Mouse (Mus musculus): ENCODE data around the gene Mpp4.

Mpp4 gene

DNA sequence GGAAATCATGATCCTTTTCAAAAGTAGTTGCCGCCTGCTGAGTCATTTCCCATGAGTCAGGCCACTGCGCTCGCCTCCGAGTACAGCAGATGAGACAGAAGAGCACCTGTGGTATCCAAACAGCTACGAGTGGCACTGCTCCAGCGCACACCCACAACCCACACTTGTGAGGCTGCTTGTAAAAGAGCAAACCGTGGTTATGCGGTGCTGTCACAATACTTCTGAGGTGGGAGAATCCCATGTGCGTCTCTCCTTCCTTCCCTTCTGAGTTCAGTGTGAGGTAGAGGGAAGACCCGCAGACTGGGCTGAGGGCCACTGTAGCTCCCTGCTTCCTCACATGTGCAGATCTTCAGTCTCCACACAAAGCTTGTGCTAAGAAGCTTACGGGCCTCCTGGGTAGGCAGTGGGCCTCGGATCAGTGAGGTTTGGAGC, at the start of gene Mpp4:
TSS of gene Mpp4 (minus strand) at position 360 of the 432 bp plus-strand sequence.
- DNase-seq (ENCODE audit: low read depth, low spot score): no peak

GRCm38 (mm10) chr1:59212951-59213350, 49.8 kb upstream of the Mpp4 start:
- DNase-seq (ENCODE audit: low read depth, low spot score): no peak

DNA sequence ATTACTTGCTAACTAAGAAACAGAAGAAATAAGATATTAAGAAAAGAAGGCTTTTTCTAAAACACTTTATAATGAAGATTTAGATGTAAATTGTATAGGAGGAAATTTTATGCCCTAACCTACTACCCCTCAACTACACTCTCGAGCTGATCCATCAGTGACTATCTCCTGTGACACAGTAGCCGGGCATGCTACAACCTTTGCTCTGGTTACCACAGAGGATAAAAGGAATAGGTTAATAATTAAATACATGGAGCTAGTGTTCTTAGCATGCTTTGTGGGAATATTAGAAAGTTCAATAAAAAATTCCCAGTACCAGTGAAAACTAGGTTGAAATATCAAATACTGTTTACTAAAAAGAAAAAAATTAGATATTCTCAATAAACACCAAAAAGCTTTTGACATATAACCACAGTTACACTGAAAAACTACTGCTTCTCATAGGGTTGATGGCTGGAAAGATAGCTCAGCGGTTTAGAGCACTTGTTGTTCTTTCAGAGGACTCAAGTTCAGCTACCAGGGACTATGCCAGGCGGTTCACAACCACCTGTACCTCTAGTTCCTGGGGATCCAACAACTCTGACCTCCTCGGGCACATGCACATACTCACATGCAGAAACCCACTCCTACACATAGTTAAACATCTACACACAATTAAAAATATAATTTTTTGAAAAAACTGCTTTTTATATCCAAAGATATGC, 49.0 kb upstream of the Mpp4 start:
- DNase-seq (ENCODE audit: low read depth, low spot score): no peak

DNA sequence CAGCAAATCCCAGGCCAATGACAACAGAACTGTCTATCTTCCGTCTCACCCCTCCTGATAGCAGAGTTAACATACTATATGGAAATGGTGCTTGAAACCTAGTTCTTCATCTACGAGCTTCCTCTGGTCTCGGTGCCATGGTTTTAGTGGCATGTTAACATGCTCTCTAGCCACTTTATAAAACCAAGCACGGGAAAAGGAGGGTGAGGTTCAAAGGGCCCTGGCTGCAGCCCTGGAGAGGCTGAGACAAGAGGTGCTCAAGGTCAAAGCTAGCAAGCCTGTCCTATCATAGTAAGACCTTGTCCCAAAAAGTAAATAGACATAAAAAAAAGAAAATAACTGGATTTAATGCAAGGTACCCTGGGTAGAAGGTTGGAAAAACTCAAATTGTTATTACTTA, 48.5 kb upstream of the Mpp4 start:
- DNase-seq (ENCODE audit: low read depth, low spot score): no peak

GRCm38 (mm10) chr1:59208331-59208730, 45.1 kb upstream of the Mpp4 start:
- no peak for DNase-seq (ENCODE audit: low read depth, low spot score)

DNA sequence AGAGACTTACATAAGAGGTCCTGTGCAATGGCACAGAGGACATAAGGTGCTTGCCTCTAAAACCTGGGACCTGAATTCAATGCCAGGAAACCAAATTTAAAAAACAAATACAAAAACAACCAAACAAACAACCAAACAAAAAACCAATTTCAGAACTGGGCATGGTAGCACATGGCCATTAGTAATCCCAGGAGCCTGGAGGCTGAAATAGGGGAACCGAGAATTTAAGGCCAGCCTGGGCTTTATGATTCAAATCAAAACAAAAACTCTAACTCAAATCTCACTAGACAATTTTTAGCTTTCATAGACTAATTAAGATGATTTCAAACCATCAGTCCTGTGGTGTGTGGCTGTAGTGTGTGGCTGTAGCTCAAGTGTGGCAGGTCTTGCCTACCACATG, 41.3 kb upstream of the Mpp4 start:
- DNase-seq (ENCODE audit: low read depth, low spot score): peak; percentile 82

GRCm38 (mm10) chr1:59202367-59202766, 39.2 kb upstream of the Mpp4 start:
- DNase-seq (ENCODE audit: low read depth, low spot score): peak; percentile 25

- no peak for DNase-seq (ENCODE audit: low read depth, low spot score)
Observed at GRCm38 (mm10) chr1:59201561-59201960, 38.4 kb upstream of the Mpp4 start.

- no peak for DNase-seq (ENCODE audit: low read depth, low spot score)
Observed at GRCm38 (mm10) chr1:59200960-59201359, 37.8 kb upstream of the Mpp4 start.

DNA sequence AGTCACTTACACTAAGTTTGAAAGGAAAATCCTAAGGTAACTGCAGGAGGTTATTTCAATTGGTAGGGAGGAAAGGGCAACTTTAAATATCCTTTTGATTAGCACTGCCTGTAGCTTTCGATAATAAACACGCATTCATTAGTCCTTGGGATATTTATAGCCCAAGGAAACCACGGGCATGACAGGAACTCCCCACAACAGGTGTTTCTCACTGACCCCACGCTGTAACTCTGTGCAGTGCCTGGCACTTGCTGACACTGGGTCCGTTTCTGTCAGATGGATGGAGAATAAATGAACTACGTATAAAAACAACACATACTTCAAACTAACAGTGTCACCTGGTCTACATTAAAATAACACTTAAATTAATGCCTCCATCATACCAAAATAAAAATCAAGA, 31.8 kb upstream of the Mpp4 start:
- DNase-seq (ENCODE audit: low read depth, low spot score): peak; percentile 37

DNA sequence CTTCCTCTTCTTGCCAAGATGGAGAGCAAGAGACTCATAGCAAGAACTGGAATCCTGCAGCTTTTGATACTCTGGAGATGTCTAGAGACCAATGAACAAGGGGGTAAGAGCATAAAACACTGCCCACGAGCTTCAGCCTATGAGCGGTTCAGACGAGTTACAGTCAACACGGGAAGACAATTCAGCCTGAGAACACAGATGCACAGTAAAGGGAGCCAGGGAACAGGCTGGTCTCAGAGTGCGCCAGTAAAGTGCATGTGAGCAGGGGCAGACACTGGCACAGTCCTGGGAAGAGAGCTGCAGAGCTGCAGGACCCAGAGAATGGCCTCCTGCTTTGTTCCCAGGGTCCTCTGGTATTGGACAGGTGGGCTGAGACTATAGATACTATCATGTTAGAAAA, 24.6 kb upstream of the Mpp4 start:
- DNase-seq (ENCODE audit: low read depth, low spot score): no peak

- DNase-seq (ENCODE audit: low read depth, low spot score): peak; percentile 83
Observed at GRCm38 (mm10) chr1:59186317-59186716, 23.1 kb upstream of the Mpp4 start.

DNA sequence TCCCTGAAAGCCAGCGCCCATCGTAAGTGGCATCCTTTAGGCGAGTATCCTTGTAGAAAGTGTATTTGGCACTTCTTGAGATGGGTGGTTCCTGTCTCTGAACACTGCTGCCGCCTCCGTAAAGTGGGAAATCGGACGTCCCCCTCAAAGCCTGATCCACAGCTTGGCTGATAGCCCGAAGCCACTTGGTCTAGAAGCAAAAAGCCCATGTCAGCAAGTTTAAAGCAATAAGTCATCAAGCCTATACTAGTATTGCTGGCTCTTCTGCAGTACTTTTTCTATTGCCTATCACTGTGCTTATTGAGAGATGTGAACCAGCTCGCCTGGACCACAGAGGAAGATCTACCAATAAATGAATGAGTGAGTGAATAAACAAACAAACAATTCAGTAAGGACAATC, 22.2 kb upstream of the Mpp4 start:
- peak; percentile 18 for DNase-seq (ENCODE audit: low read depth, low spot score)

- DNase-seq (ENCODE audit: low read depth, low spot score): no peak
Observed at GRCm38 (mm10) chr1:59183045-59183444, 19.9 kb upstream of the Mpp4 start.

GRCm38 (mm10) chr1:59182373-59182772, 19.2 kb upstream of the Mpp4 start:
- no peak for DNase-seq (ENCODE audit: low read depth, low spot score)

- no peak for DNase-seq (ENCODE audit: low read depth, low spot score)
Observed at GRCm38 (mm10) chr1:59180003-59180402, 16.8 kb upstream of the Mpp4 start.

- no peak for DNase-seq (ENCODE audit: low read depth, low spot score)
Observed at GRCm38 (mm10) chr1:59178401-59178800, 15.2 kb upstream of the Mpp4 start.

GRCm38 (mm10) chr1:59174514-59175373, 11.6 kb upstream of the Mpp4 start:
- DNase-seq (ENCODE audit: low read depth, low spot score): no peak

DNA sequence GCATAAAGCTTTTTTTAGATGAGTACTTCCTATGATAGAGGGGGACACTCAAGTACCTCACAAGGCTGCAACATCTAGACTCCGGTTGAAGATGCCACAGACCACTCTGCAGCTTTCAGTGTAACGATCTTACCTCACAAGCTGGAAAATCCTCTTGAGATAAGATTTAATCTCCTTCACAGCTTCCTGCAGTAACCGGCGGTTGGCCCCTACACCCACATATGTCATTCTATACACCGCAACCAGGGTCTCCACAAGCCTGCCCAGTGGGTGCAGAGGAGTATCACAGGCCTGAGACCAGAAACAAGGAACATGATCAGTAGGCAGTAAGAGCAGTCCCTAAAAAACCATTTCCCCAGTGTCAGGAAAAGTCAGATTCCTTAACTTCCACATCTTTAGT, 9.8 kb upstream of the Mpp4 start:
- no peak for DNase-seq (ENCODE audit: low read depth, low spot score)

GRCm38 (mm10) chr1:59171875-59172274, 8.7 kb upstream of the Mpp4 start:
- no peak for DNase-seq (ENCODE audit: low read depth, low spot score)

GRCm38 (mm10) chr1:59170290-59170689, 7.1 kb upstream of the Mpp4 start:
- no peak for DNase-seq (ENCODE audit: low read depth, low spot score)

- DNase-seq (ENCODE audit: low read depth, low spot score): no peak
Observed at GRCm38 (mm10) chr1:59169586-59169985, 6.4 kb upstream of the Mpp4 start.

GRCm38 (mm10) chr1:59168556-59168955, 5.4 kb upstream of the Mpp4 start:
- no peak for DNase-seq (ENCODE audit: low read depth, low spot score)
